Comparison of ENCODE assay signal across 8 mouse cellular contexts in genomic region chr10:121055452-121056188, GRCm38 (mm10). TPM values are rescaled to one million over a fixed set of nuclear protein-coding genes. Genes with fewer than 3 reads are reported as not detected.
DNase-seq lines count a peak whose midpoint lies in the region; ATAC-seq and TF ChIP-seq lines count a peak whose summit lies in the region.

No protein-coding gene starts in this region.

- no peaks in the 10 kb centered on the region for H3K9me3 ChIP-seq in forebrain, embryonic 14.5 days (replicated peaks; ENCODE audit: control insufficient read depth, low read length)
- no peaks in the 10 kb centered on the region for H3K9me3 ChIP-seq in hindbrain, embryonic 12.5 days (replicated peaks)
- no peaks in the 10 kb centered on the region for H3K9me3 ChIP-seq in midbrain, postnatal 0 days (ENCODE audit: low read length)

- H3K4me2 ChIP-seq in forebrain, embryonic 14.5 days (ENCODE audit: low read length): no peak overlapping the region; the same call in 1 of the 2 replicates
- no peak overlapping the region for H3K4me2 ChIP-seq in hindbrain, embryonic 12.5 days (replicated peaks)
- no peak overlapping the region for H3K4me2 ChIP-seq in midbrain, postnatal 0 days (ENCODE audit: low read depth, low read length, poor library complexity, severe bottlenecking)

- H3K27ac ChIP-seq in forebrain, embryonic 14.5 days (ENCODE audit: low read depth, low read length): peak overlapping the region; percentile 28; the same call in 1 of the 2 replicates
- peak overlapping the region; percentile 44 for H3K27ac ChIP-seq in hindbrain, embryonic 12.5 days
- no peak overlapping the region for H3K27ac ChIP-seq in midbrain, postnatal 0 days (ENCODE audit: low read depth, low read length)

- H3K9ac ChIP-seq in forebrain, embryonic 14.5 days (ENCODE audit: low read length): no peak overlapping the region
- no peak overlapping the region for H3K9ac ChIP-seq in hindbrain, embryonic 12.5 days
- H3K9ac ChIP-seq in midbrain, postnatal 0 days (replicated peaks; ENCODE audit: low read length, poor library complexity, severe bottlenecking): no peak overlapping the region

- no peak for TF ChIP-seq CTCF in midbrain, postnatal 0 days (IDR thresholded peaks at IDR 0.05)

- H3K4me3 ChIP-seq in forebrain, embryonic 14.5 days (ENCODE audit: low read depth, low read length): no peak overlapping the region
- no peak overlapping the region for H3K4me3 ChIP-seq in hindbrain, embryonic 12.5 days
- H3K4me3 ChIP-seq in midbrain, postnatal 0 days (ENCODE audit: low read depth, low read length): no peak overlapping the region

- DNase-seq in gastrocnemius, postnatal 10 days: peak; percentile 57
- no peak for DNase-seq in gastrocnemius, postnatal 25 days
- DNase-seq in adrenal gland, postnatal 25 days: peak; percentile 75
- peak; percentile 97 for DNase-seq in forebrain, embryonic 14.5 days (ENCODE audit: low spot score)
- DNase-seq in layer of hippocampus, postnatal 36 days: peak; percentile 4 to 7
- DNase-seq in midbrain, postnatal 0 days (ENCODE audit: low spot score): peak; percentile 92
- no peak for DNase-seq in spleen, postnatal 14 days (ENCODE audit: low spot score in 2 of 2)

- WGBS in forebrain, embryonic 14.5 days: 4% methylated on average over 13 of the region's 13 CpGs
- 41% methylated on average over 13 of the region's 13 CpGs for WGBS in hindbrain, embryonic 12.5 days
- WGBS in midbrain, postnatal 0 days: 27% methylated on average over 13 of the region's 13 CpGs

- no peaks in the 10 kb centered on the region for H3K36me3 ChIP-seq in forebrain, embryonic 14.5 days (ENCODE audit: control insufficient read depth, insufficient read depth, low read length)
- H3K36me3 ChIP-seq in hindbrain, embryonic 12.5 days: no peaks in the 10 kb centered on the region
- H3K36me3 ChIP-seq in midbrain, postnatal 0 days (ENCODE audit: insufficient read depth, low read length): no peaks in the 10 kb centered on the region

- H3K27me3 ChIP-seq in forebrain, embryonic 14.5 days (replicated peaks; ENCODE audit: control insufficient read depth, insufficient read depth, low read length): no peaks in the 10 kb centered on the region
- H3K27me3 ChIP-seq in hindbrain, embryonic 12.5 days: no peaks in the 10 kb centered on the region
- H3K27me3 ChIP-seq in midbrain, postnatal 0 days (ENCODE audit: insufficient read depth, low read length): no peaks in the 10 kb centered on the region

- ATAC-seq in forebrain, embryonic 14.5 days: peak; percentile 94
- ATAC-seq in hindbrain, embryonic 12.5 days (ENCODE audit: low FRiP score): peak; percentile 93
- 0 out of 2 replicates have a peak, but pooled peaks have one; percentile 52 for ATAC-seq in midbrain, postnatal 0 days (ENCODE audit: low FRiP score)

- peaks cover 15% of the 10 kb centered on the region for H3K4me1 ChIP-seq in forebrain, embryonic 14.5 days (ENCODE audit: control insufficient read depth, insufficient read depth, low read length)
- H3K4me1 ChIP-seq in hindbrain, embryonic 12.5 days: peaks cover 11% of the 10 kb centered on the region
- no peaks in the 10 kb centered on the region; the same call in 1 of the 2 replicates for H3K4me1 ChIP-seq in midbrain, postnatal 0 days (ENCODE audit: insufficient read depth, low read length)

RNA-seq across cellular contexts. Expression of gene Wif1, which starts 21.9 kb away (rescaled TPM):
- total RNA-seq in gastrocnemius, postnatal 10 days (2021): 10 to 100 TPM; 17.0 to 17.5 TPM
- 1 to 10 TPM; 1.6 to 6.2 TPM for total RNA-seq in gastrocnemius, postnatal 25 days (2021)
- 0.18 TPM in 1 of 2 replicates, not detected in the other for total RNA-seq in adrenal gland, postnatal 25 days (2021)
- polyA plus RNA-seq in forebrain, embryonic 14.5 days (2014; fragmentation: Nextera tagmentation; extraction: Ambion mirVana): 5.0 and 5.8 TPM in 2 replicates
- 8.4 and 9.2 TPM in 2 replicates for polyA plus RNA-seq in hindbrain, embryonic 12.5 days (2016; fragmentation: Nextera tagmentation; extraction: Ambion mirVana)
- 1 to 10 TPM in 1 of 2 experiments, under 1 TPM in 1; 0.63 to 1.4 TPM for total RNA-seq in layer of hippocampus, postnatal 36 days (2021)
- total RNA-seq in midbrain, postnatal 0 days (2014; rRNA removed): 4.7 and 7.5 TPM in 2 replicates
- polyA plus RNA-seq in midbrain, postnatal 0 days (2015; fragmentation: Nextera tagmentation; extraction: Ambion mirVana): 13.7 and 13.9 TPM in 2 replicates

Comparison
In these comparisons a context has a peak if more than half of its experiments do, and no peak if none do; other contexts are left out.
1. DNase-seq: peak in gastrocnemius, postnatal 10 days (single experiment), adrenal gland, postnatal 25 days (single experiment), forebrain, embryonic 14.5 days (single experiment), layer of hippocampus, postnatal 36 days (2 of 2) and midbrain, postnatal 0 days (single experiment); none in gastrocnemius, postnatal 25 days (single experiment) and spleen, postnatal 14 days (0 of 2).
2. Peak in every context shown above with its lines, with median percentiles within 50 percentile points of each other: ATAC-seq.